Mouse (Mus musculus): ENCODE results near the gene Slc39a11. TPM values are rescaled to one million over a fixed set of nuclear protein-coding genes. Genes with fewer than 3 reads are reported as not detected.

Gene Slc39a11
- total RNA-seq, 2 experiments from 2014 or later = 4.7 to 5.4 TPM

GRCm38 (mm10) chr11:113645181-113645580 is 4.7 kb downstream of the Slc39a11 start:
- no peak for ATAC-seq (replicated peaks; ENCODE audit: low FRiP score, poor library complexity, severe bottlenecking)

GRCm38 (mm10) chr11:113638680-113639079 is 11.2 kb downstream of the Slc39a11 start:
- ATAC-seq (replicated peaks; ENCODE audit: low FRiP score, poor library complexity, severe bottlenecking) = no peak

- no peak for ATAC-seq (replicated peaks; ENCODE audit: low FRiP score, poor library complexity, severe bottlenecking)
Observed at GRCm38 (mm10) chr11:113634699-113635121, 15.2 kb downstream of the Slc39a11 start.

- no peak for ATAC-seq (replicated peaks; ENCODE audit: low FRiP score, poor library complexity, severe bottlenecking)
Observed at GRCm38 (mm10) chr11:113633398-113633797, 16.5 kb downstream of the Slc39a11 start.

GRCm38 (mm10) chr11:113632303-113632702 is 17.6 kb downstream of the Slc39a11 start:
- no peak for ATAC-seq (replicated peaks; ENCODE audit: low FRiP score, poor library complexity, severe bottlenecking)

- ATAC-seq (replicated peaks; ENCODE audit: low FRiP score, poor library complexity, severe bottlenecking) = no peak
Observed at GRCm38 (mm10) chr11:113631862-113632261, 18.0 kb downstream of the Slc39a11 start.

- ATAC-seq (replicated peaks; ENCODE audit: low FRiP score, poor library complexity, severe bottlenecking) = no peak
Observed at GRCm38 (mm10) chr11:113631302-113631701, 18.6 kb downstream of the Slc39a11 start.

DNA sequence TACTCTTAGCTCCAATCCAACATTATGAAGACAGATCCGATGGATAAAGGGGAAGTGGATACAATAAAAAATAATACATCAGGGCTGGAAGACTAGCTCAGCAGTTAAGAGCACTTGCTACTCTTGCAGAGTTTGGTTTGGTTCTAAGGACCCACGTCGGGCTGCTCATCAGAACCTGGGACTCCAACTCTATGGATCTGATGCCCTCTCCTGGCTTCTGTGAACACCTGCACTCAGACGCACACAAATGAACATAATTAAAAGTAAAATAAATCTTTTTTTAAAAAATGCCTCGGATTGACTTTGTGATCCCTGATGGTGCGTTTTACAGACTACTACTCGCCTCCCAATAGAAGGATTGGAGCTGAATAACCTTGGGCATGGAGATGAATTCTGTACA is 19.2 kb downstream of the Slc39a11 start:
- no peak for ATAC-seq (replicated peaks; ENCODE audit: low FRiP score, poor library complexity, severe bottlenecking)

- ATAC-seq (replicated peaks; ENCODE audit: low FRiP score, poor library complexity, severe bottlenecking) = no peak
Observed at GRCm38 (mm10) chr11:113627785-113628184, 22.1 kb downstream of the Slc39a11 start.

DNA sequence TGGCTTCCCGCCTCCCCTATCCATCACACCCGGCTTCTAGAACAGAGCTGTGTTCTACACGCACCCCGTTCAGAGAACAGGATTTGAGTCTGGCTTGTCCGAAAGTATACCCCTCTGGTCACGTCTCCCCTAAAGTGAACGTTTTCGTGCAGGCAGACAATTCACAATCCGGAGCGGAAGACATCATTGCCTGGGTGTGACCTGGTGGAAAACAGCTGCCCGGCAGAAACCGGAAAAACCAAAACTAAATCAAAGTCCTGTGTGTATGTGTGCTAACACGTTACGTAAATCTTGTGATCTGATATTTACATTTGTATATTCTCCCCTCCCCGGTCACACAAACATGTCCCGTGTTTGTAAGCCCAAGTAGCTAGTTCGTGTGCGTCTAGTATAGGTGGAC is 24.4 kb downstream of the Slc39a11 start:
- no peak for ATAC-seq (replicated peaks; ENCODE audit: low FRiP score, poor library complexity, severe bottlenecking)

DNA sequence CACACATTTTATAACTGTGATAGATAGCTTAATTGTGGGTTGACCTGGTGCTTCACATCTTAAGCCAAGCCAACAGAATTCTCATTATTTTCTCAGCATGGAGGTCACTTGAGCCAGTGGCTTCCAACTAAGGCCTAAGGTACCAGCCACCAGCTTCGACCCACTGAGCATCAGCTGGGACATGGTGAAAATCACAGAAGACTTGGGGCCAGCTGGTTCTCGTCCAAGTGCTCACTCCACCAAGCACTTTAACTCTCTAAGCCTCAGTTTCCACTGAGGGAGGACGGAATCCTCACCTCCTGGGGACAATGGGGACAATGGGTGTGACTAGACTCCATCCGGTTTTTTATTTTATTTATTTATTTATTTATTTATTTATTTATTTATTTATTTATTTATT is 27.9 kb downstream of the Slc39a11 start:
- no peak for ATAC-seq (replicated peaks; ENCODE audit: low FRiP score, poor library complexity, severe bottlenecking)

GRCm38 (mm10) chr11:113621001-113621400 is 28.9 kb downstream of the Slc39a11 start:
- no peak for ATAC-seq (replicated peaks; ENCODE audit: low FRiP score, poor library complexity, severe bottlenecking)

- no peak for ATAC-seq (replicated peaks; ENCODE audit: low FRiP score, poor library complexity, severe bottlenecking)
Observed at GRCm38 (mm10) chr11:113619420-113620080, 30.3 kb downstream of the Slc39a11 start.

DNA sequence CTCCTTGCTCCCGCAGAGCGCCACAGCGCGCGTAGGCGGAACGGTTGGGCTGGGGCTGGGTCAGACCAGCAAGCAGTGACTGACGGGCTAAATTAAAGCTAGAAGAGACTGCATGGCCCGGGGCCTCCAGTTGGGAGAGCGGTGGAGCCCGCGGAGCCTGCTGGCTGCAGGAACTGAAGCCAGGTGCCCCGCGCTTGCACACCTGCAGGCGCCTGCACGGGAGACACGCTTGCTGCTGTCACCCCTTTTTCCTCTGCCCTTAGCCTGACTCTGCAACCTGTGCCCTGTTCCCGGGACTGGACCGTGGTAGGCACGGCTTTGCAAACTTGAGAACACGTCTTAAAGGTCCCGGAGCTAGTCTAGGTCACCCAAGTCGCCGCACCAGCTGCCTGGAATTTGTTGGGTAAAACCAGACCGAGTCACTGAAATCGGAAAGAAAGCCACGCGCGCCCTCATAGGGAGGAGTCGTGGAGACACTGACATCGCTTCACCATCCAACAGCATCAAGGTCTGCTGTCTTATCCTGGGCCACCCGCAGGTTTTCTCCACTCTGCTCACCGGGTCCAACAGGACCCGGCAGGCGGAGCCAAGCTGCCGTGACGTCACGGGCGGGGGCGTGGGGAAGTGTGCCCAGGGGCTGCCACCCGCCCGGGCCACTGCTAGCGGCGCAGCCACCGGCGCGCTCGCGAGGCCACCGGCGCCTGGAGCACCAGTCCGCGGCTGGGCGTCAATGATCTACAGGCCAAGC is 31.0 kb downstream of the Slc39a11 start, which contains the start of gene Sstr2:
Sstr2 (plus strand) TSS at position 671 of the 748 bp plus-strand sequence.
- no peak for ATAC-seq (replicated peaks; ENCODE audit: low FRiP score, poor library complexity, severe bottlenecking)

GRCm38 (mm10) chr11:113618303-113618671 is 31.6 kb downstream of the Slc39a11 start:
- no peak for ATAC-seq (replicated peaks; ENCODE audit: low FRiP score, poor library complexity, severe bottlenecking)

- ATAC-seq (replicated peaks; ENCODE audit: low FRiP score, poor library complexity, severe bottlenecking) = no peak
Observed at GRCm38 (mm10) chr11:113617132-113617911, 32.6 kb downstream of the Slc39a11 start.

DNA sequence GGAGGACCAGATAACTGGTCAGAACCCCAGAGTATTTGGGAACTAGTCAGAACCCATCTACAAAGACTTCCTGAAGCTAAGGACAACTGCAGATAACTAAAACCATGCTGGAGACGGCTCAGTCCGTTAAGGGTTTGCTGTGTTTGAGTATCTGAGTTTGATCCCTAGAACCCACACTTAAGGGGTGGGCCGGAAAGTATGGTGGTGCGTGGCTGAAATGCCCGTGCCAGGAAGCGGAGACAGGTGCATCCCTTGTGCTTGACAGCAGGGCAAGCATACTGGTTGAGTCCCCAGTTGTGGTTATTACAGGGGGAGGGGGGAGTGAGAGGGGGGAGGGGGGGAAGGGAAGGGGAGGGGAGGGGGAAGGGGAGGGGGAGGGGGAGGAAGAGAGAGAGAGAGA is 35.4 kb downstream of the Slc39a11 start:
- no peak for ATAC-seq (replicated peaks; ENCODE audit: low FRiP score, poor library complexity, severe bottlenecking)

GRCm38 (mm10) chr11:113611664-113612611 is 37.9 kb downstream of the Slc39a11 start:
- ATAC-seq (replicated peaks; ENCODE audit: low FRiP score, poor library complexity, severe bottlenecking) = no peak

DNA sequence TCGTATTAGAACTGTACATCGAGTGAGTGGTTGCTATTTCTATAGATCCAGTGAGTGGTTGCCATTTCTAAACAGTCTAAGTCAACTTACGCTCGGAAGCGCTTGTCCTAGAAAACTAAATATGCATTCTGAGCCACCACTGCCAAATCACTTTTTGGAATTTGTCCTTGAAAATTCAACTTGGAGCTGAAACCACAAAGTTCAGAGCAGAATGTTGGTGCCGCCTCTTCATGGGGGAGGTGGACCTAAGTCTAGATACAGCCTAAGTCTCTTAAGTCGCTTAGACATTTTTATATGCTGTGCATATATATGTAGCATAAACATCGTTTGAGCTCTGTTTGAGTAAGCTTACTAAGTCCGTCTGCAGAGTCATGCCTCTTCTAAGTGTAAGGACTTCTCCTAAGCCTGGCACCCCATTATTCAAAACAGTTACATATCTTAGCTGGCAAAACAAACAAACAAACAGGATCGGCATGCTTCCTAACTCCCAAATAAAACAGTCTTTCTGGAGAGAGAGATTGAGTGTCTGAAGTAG is 38.7 kb downstream of the Slc39a11 start:
- no peak for ATAC-seq (replicated peaks; ENCODE audit: low FRiP score, poor library complexity, severe bottlenecking)
